Mouse (Mus musculus): ENCODE results near the gene Olfr1394. TPM values are rescaled to one million over a fixed set of nuclear protein-coding genes. Genes with fewer than 3 reads are reported as not detected.

Gene Olfr1394
- not detected in 2 replicates for polyA plus RNA-seq (2012; rRNA removed)

DNA sequence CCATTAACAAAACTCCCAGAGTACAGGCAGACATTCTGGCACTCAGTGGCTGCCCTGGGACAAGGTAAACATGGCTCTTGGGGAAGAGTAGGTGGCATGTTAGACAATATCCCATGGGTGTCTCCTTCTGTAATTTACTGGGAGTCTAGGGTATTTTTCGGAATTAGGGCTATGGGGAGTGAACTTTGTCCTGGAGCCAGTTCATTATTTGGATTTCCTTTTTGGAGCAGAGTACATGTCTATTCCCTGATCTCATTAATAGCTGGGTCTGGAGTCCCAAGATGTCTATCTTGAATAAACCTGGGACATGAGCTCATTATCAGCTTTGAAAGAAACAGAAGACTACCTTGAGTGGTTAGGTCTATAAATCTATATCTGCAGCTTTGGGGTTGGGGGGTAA lies at the start of gene Olfr1394:
Olfr1394 (plus strand) TSS at position 301 of the 400 bp plus-strand sequence.

DNA sequence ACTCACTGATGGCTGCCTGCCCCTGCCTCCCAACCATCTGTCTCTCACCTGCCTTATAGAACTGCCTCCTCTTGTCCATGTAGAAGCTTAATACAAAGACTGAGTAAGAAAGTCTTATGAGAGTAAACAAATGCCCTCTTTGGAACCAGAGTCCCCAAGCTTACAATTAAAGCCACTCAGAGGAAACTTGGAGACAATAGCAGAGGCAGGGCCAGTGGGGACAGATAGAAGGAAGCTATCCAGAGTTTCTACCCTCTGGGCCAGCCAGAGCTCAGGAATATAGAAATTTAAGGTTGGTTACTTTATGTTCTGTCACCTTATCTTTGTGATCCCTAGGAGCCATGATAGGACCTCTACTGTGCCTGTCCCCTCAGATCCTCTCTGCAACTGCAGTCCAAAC lies 39.4 kb upstream of the Olfr1394 start, which contains the start of gene Olfr1396:
Olfr1396 (minus strand) TSS at position 101 of the 400 bp plus-strand sequence.

GRCm38 (mm10) chr11:49141974-49142373 lies 12.2 kb upstream of the Olfr1394 start, which contains the start of gene Olfr1395:
TSS of gene Olfr1395 (plus strand) at chr11:49142274.

GRCm38 (mm10) chr11:49186955-49187488 lies 32.8 kb downstream of the Olfr1394 start, which contains the start of gene Btnl9:
TSS of gene Btnl9 (minus strand) at chr11:49187159.

DNA sequence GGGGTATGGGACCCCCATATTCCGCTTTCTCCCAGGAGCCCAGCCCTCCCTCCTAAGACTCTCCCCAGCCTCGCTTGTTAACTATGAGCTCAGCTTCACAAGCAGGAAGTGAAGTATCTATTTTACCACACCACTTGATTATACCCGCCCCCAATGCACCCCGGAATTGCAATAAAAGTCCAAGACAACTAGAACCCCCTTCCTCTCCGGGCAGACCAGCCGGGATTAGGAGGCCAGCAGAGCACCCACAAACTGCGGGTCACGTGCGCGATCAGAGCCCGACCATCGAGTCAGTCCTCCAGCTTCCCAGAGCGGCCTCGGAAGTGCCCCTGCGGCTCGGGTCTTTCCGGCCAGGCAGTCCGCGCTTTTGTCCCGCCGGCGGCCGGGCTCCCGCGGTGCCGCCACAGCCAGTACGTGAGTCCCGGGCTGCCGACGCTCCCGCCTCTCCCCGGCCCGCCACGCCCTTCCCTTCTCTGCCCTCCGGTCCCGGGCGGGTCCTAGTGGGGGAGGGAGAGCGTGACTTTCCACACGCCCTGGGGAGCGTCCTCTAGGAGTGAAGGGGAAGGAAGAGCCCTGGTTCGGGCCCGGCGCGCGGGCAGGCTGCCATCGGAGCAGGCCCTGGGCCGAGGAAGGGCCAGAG lies 49.1 kb downstream of the Olfr1394 start, which contains the start of gene Zfp62:
Zfp62 (plus strand) TSS at position 164 of the 640 bp plus-strand sequence.

Other genes with a start within 250 kb of the Olfr1394 start
- gene Psme2b, start 208.2 kb upstream of the Olfr1394 start, polyA plus RNA-seq (2012; rRNA removed): 0.58 and 0.86 TPM in 2 replicates
- gene Olfr56, start 175.5 kb upstream of the Olfr1394 start, polyA plus RNA-seq (2012; rRNA removed): 0.03 and 0.04 TPM in 2 replicates
- 0.11 and 0.12 TPM in 2 replicates for gene 9930111J21Rik1, start 175.0 kb upstream of the Olfr1394 start, polyA plus RNA-seq (2012; rRNA removed)
- gene Gm12185, start 162.2 kb upstream of the Olfr1394 start, polyA plus RNA-seq (2012; rRNA removed): 0.04 TPM in 2 replicates
- 0.17 and 0.27 TPM in 2 replicates for gene Tgtp1, start 160.2 kb upstream of the Olfr1394 start, polyA plus RNA-seq (2012; rRNA removed)
- 0.25 and 0.31 TPM in 2 replicates for gene 9930111J21Rik2, start 103.1 kb upstream of the Olfr1394 start, polyA plus RNA-seq (2012; rRNA removed)
- 0.03 and 0.11 TPM in 2 replicates for gene Tgtp2, start 90.2 kb upstream of the Olfr1394 start, polyA plus RNA-seq (2012; rRNA removed)
- gene Ifi47, start 77.8 kb upstream of the Olfr1394 start, polyA plus RNA-seq (2012; rRNA removed): 0.60 and 1.1 TPM in 2 replicates
- gene Olfr1396, start 39.5 kb upstream of the Olfr1394 start, polyA plus RNA-seq (2012; rRNA removed): not detected in 2 replicates
- gene Olfr1395, start 12.1 kb upstream of the Olfr1394 start, polyA plus RNA-seq (2012; rRNA removed): not detected in 2 replicates
- 0.03 and 0.27 TPM in 2 replicates for gene Btnl9, start 32.8 kb downstream of the Olfr1394 start, polyA plus RNA-seq (2012; rRNA removed)
- gene Zfp62, start 48.9 kb downstream of the Olfr1394 start, polyA plus RNA-seq (2012; rRNA removed): 23.9 and 25.2 TPM in 2 replicates
- gene Mgat1, start 89.8 kb downstream of the Olfr1394 start, polyA plus RNA-seq (2012; rRNA removed): 52.4 and 55.8 TPM in 2 replicates
- 0.09 and 0.22 TPM in 2 replicates for gene Olfr1393, start 123.9 kb downstream of the Olfr1394 start, polyA plus RNA-seq (2012; rRNA removed)
- 0.08 and 0.23 TPM in 2 replicates for gene Olfr1392, start 130.9 kb downstream of the Olfr1394 start, polyA plus RNA-seq (2012; rRNA removed)
- gene Olfr10, start 150.4 kb downstream of the Olfr1394 start, polyA plus RNA-seq (2012; rRNA removed): not detected in 2 replicates
- gene Olfr1391, start 168.4 kb downstream of the Olfr1394 start, polyA plus RNA-seq (2012; rRNA removed): not detected in 2 replicates
- gene Olfr1390, start 180.8 kb downstream of the Olfr1394 start, polyA plus RNA-seq (2012; rRNA removed): not detected in 2 replicates

Measured in central nervous system, embryonic 18 days (tissue).